Mouse (Mus musculus): ENCODE measurements around the gene Mettl21a. TPM values are rescaled to one million over a fixed set of nuclear protein-coding genes. Genes with fewer than 3 reads are reported as not detected.

Mettl21a gene
- total and polyA plus RNA-seq, 2 experiments from 2014 or later: 11.8 to 17.0 TPM

GRCm38 (mm10) chr1:64625214-64625613 lies 8.2 kb upstream of the Mettl21a start:
- H3K9me3 ChIP-seq (ENCODE audit: low read length): no peaks in the 10 kb centered on the region
- no peak for DNase-seq
- no peak overlapping the region for H3K9ac ChIP-seq
- no peak for TF ChIP-seq CTCF (IDR thresholded peaks at IDR 0.05; ENCODE audit: low read depth)
- ATAC-seq: no peak
- no peak overlapping the region for H3K4me3 ChIP-seq (ENCODE audit: low read depth, low read length)
- no peak overlapping the region for H3K27ac ChIP-seq (ENCODE audit: low read depth, low read length)
- H3K27me3 ChIP-seq (ENCODE audit: insufficient read depth, low read length): no peaks in the 10 kb centered on the region
- no peak overlapping the region for H3K4me2 ChIP-seq (ENCODE audit: low read depth)
- no peaks in the 10 kb centered on the region for H3K36me3 ChIP-seq (ENCODE audit: insufficient read depth)
- no peaks in the 10 kb centered on the region for H3K4me1 ChIP-seq (ENCODE audit: insufficient read depth)

- no peak for TF ChIP-seq CTCF (IDR thresholded peaks at IDR 0.05; ENCODE audit: low read depth)
- 65% methylated on average over 12 of the region's 12 CpGs for WGBS
These were observed 6.8 kb upstream of the Mettl21a start for GRCm38 (mm10) chr1:64623558-64624435.

GRCm38 (mm10) chr1:64621116-64621515 lies 4.1 kb upstream of the Mettl21a start:
- 77% methylated on average over 5 of the region's 5 CpGs for WGBS
- Histone ChIP-seq H3K9ac (no peak overlapping the region), H3K4me1 (ENCODE audit: insufficient read depth) (peaks cover 8% of the 10 kb centered on the region; the same call in 1 of the 2 replicates), H3K4me3 (ENCODE audit: low read depth, low read length) (no peak overlapping the region), H3K9me3 (ENCODE audit: low read length) (no peaks in the 10 kb centered on the region), H3K36me3 (ENCODE audit: insufficient read depth) (no peaks in the 10 kb centered on the region), H3K4me2 (ENCODE audit: low read depth) (no peak overlapping the region), H3K27me3 (ENCODE audit: insufficient read depth, low read length) (no peaks in the 10 kb centered on the region), H3K27ac (ENCODE audit: low read depth, low read length) (no peak overlapping the region)
- ATAC-seq (no peak), DNase-seq (no peak)
- TF ChIP-seq CTCF (IDR thresholded peaks at IDR 0.05; ENCODE audit: low read depth): no peak

More at GRCm38 (mm10) chr1:64623558-64624435, 6.8 kb upstream of the Mettl21a start:
- Histone ChIP-seq H3K36me3 (ENCODE audit: insufficient read depth) (no peaks in the 10 kb centered on the region), H3K27ac (ENCODE audit: low read depth, low read length) (no peak overlapping the region), H3K9me3 (ENCODE audit: low read length) (no peaks in the 10 kb centered on the region), H3K4me3 (ENCODE audit: low read depth, low read length) (no peak overlapping the region), H3K4me1 (ENCODE audit: insufficient read depth) (no peaks in the 10 kb centered on the region), H3K9ac (no peak overlapping the region), H3K4me2 (ENCODE audit: low read depth) (no peak overlapping the region), H3K27me3 (ENCODE audit: insufficient read depth, low read length) (no peaks in the 10 kb centered on the region)
- ATAC-seq (no peak), DNase-seq (no peak)

- Histone ChIP-seq H3K9me3 (ENCODE audit: low read length) (no peaks in the 10 kb centered on the region), H3K4me2 (ENCODE audit: low read depth) (peak overlapping the region; percentile 81), H3K4me1 (ENCODE audit: insufficient read depth) (peaks cover 11% of the 10 kb centered on the region; the same call in 1 of the 2 replicates), H3K27me3 (ENCODE audit: insufficient read depth, low read length) (no peaks in the 10 kb centered on the region), H3K36me3 (ENCODE audit: insufficient read depth) (no peaks in the 10 kb centered on the region; the same call in 1 of the 2 replicates), H3K27ac (ENCODE audit: low read depth, low read length) (peak overlapping the region; percentile 97), H3K9ac (peak overlapping the region; percentile 98; the same call in 1 of the 2 replicates), H3K4me3 (ENCODE audit: low read depth, low read length) (peak overlapping the region; percentile 85)
- DNase-seq (no peak), ATAC-seq (no peak)
- TF ChIP-seq CTCF (IDR thresholded peaks at IDR 0.05; ENCODE audit: low read depth): no peak
- 42% methylated on average over 3 of the region's 3 CpGs for WGBS
These were observed 1.2 kb upstream of the Mettl21a start for GRCm38 (mm10) chr1:64618226-64618625.

- ATAC-seq: peak; percentile 79
- Histone ChIP-seq H3K4me3 (ENCODE audit: low read depth, low read length) (peak overlapping the region; percentile 85), H3K9ac (peak overlapping the region; percentile 98), H3K27ac (ENCODE audit: low read depth, low read length) (peak overlapping the region; percentile 97), H3K9me3 (ENCODE audit: low read length) (no peaks in the 10 kb centered on the region), H3K36me3 (ENCODE audit: insufficient read depth) (no peaks in the 10 kb centered on the region; the same call in 1 of the 2 replicates), H3K27me3 (ENCODE audit: insufficient read depth, low read length) (no peaks in the 10 kb centered on the region), H3K4me1 (ENCODE audit: insufficient read depth) (peaks cover 11% of the 10 kb centered on the region; the same call in 1 of the 2 replicates), H3K4me2 (ENCODE audit: low read depth) (peak overlapping the region; percentile 81)
- TF ChIP-seq CTCF (IDR thresholded peaks at IDR 0.05; ENCODE audit: low read depth): peak; percentile 96
- peak; percentile 89 for DNase-seq
- 7% methylated on average over 15 of the region's 15 CpGs for WGBS
These were observed 608 bp upstream of the Mettl21a start for GRCm38 (mm10) chr1:64617715-64617984.

GRCm38 (mm10) chr1:64616531-64616880 lies 536 bp downstream of the Mettl21a start:
- no peaks in the 10 kb centered on the region for H3K27me3 ChIP-seq (ENCODE audit: insufficient read depth, low read length)
- H3K27ac ChIP-seq (ENCODE audit: low read depth, low read length): peak overlapping the region; percentile 97
- H3K4me1 ChIP-seq (ENCODE audit: insufficient read depth): peaks cover 11% of the 10 kb centered on the region; the same call in 1 of the 2 replicates
- WGBS: under 1% methylated on average over 8 of the region's 8 CpGs
- ATAC-seq: peak; percentile 16
- peak overlapping the region; percentile 81 for H3K4me2 ChIP-seq (ENCODE audit: low read depth)
- DNase-seq: no peak
- H3K9me3 ChIP-seq (ENCODE audit: low read length): no peaks in the 10 kb centered on the region
- H3K4me3 ChIP-seq (ENCODE audit: low read depth, low read length): peak overlapping the region; percentile 85
- no peaks in the 10 kb centered on the region; the same call in 1 of the 2 replicates for H3K36me3 ChIP-seq (ENCODE audit: insufficient read depth)
- H3K9ac ChIP-seq: peak overlapping the region; percentile 98
- no peak for TF ChIP-seq CTCF (IDR thresholded peaks at IDR 0.05; ENCODE audit: low read depth)

GRCm38 (mm10) chr1:64616076-64616475 lies 966 bp downstream of the Mettl21a start:
- Histone ChIP-seq H3K36me3 (ENCODE audit: insufficient read depth) (no peaks in the 10 kb centered on the region; the same call in 1 of the 2 replicates), H3K4me2 (ENCODE audit: low read depth) (peak overlapping the region; percentile 81), H3K27ac (ENCODE audit: low read depth, low read length) (no peak overlapping the region), H3K27me3 (ENCODE audit: insufficient read depth, low read length) (no peaks in the 10 kb centered on the region), H3K9ac (no peak overlapping the region), H3K4me3 (ENCODE audit: low read depth, low read length) (peak overlapping the region; percentile 85), H3K4me1 (ENCODE audit: insufficient read depth) (peaks cover 11% of the 10 kb centered on the region; the same call in 1 of the 2 replicates), H3K9me3 (ENCODE audit: low read length) (no peaks in the 10 kb centered on the region)
- no peak for TF ChIP-seq CTCF (IDR thresholded peaks at IDR 0.05; ENCODE audit: low read depth)
- DNase-seq: no peak
- ATAC-seq: no peak
- 50% methylated on average over 6 of the region's 6 CpGs for whole genome bisulfite sequencing
